Mouse (Mus musculus) liver, embryonic 14.5 days (tissue): ENCODE measurements around the gene Mccc1. TPM values are rescaled to one million over a fixed set of nuclear protein-coding genes. Genes with fewer than 3 reads are reported as not detected.

Experiments used
- ATAC-seq: fragments of 200-750 bp; cut with Nextera tagmentation; 2 replicates; pipeline ENCODE4 v1.8.0; 2017; ENCODE audit warnings: moderate number of reproducible peaks, mild to moderate bottlenecking, moderate library complexity; ENCODE audit not compliant: insufficient read depth
- DNase-seq, 3 experiments: peaks; one replicate each; pipeline ENCODE4 v3.0.0-alpha.2; 2012 to 2013; ENCODE audit warnings: low read depth in 3 of 3, low spot score in 3 of 3
- H3K27ac ChIP-seq: fragments of 300-500 bp; sonication (generic); 2 replicates; pipeline ENCODE4 v1.5.1; 2014; ENCODE audit warnings: moderate library complexity, mild to moderate bottlenecking, control low read depth, inconsistent platforms
- H3K27me3 ChIP-seq: fragments of 300-500 bp; sonication (generic); 2 replicates; pipeline ENCODE4 v1.6.1; 2014; ENCODE audit warnings: mild to moderate bottlenecking, low read length, moderate library complexity; ENCODE audit not compliant: control insufficient read depth, insufficient read depth
- H3K36me3 ChIP-seq: fragments of 300-500 bp; sonication (generic); replicated peaks from 2 replicates; pipeline ENCODE4 v1.6.1; 2014; ENCODE audit warnings: low read depth; ENCODE audit not compliant: control insufficient read depth, insufficient read depth
- H3K4me1 ChIP-seq, 2 experiments: fragments of 200-500 bp in 1 of 2; fragments of 300-500 bp in 1 of 2; sonication (generic) in 1 of 2; replicated peaks; 2 replicates each; pipeline ENCODE4 v1.6.1; 2012 to 2014; ENCODE audit warnings: antibody characterized with exemption in 1 of 2, inconsistent platforms in 1 of 2, low read length in 1 of 2; ENCODE audit not compliant: control insufficient read depth in 2 of 2, insufficient read depth in 2 of 2
- H3K4me2 ChIP-seq: fragments of 300-500 bp; sonication (generic); 2 replicates; pipeline ENCODE4 v1.6.1; 2014; ENCODE audit warnings: low read depth, mild to moderate bottlenecking, control low read depth, moderate library complexity
- H3K4me3 ChIP-seq, 2 experiments: fragments of 200-500 bp in 1 of 2; fragments of 300-500 bp in 1 of 2; sonication (generic) in 1 of 2; 2 replicates each; pipeline ENCODE4 v1.5.1; 2012 to 2014; ENCODE audit warnings: low read depth in 2 of 2, low read length in 2 of 2, mild to moderate bottlenecking in 2 of 2, control low read depth in 1 of 2, inconsistent platforms in 1 of 2, moderate library complexity in 1 of 2; ENCODE audit not compliant: insufficient read depth in 1 of 2
- H3K9ac ChIP-seq: fragments of 300-500 bp; sonication (generic); replicated peaks from 2 replicates; pipeline ENCODE4 v1.6.1; 2014; ENCODE audit warnings: mild to moderate bottlenecking, control low read depth, moderate library complexity
- H3K9me3 ChIP-seq: fragments of 300-500 bp; sonication (generic); 2 replicates; pipeline ENCODE4 v1.6.1; 2016; ENCODE audit warnings: low read length, mixed read lengths; ENCODE audit not compliant: control insufficient read depth
- CTCF ChIP-seq: IDR thresholded peaks from 2 replicates; pipeline ENCODE4 v1.5.1; 2016; ENCODE audit warnings: antibody characterized with exemption, low read depth, control low read depth
- EP300 ChIP-seq: IDR thresholded peaks from 2 replicates; pipeline ENCODE4 v1.6.1; 2016; ENCODE audit warnings: antibody characterized with exemption, low read depth
- WGBS: fragments of 180-500 bp; shearing (Covaris S2); extraction: QIAGEN DNeasy Blood & Tissue Kit; methylation state at CpG from one replicate; pipeline ENCODE4 v1.1.7; 2014; ENCODE audit not compliant: insufficient replicate concordance; 5-methylcytosine and 5-hydroxymethylcytosine counted together
- polyA plus RNA-seq, 2 experiments: library from polyadenylated mRNA; depleted of rRNA in 1 of 2; stranded (reverse) in 1 of 2; unstranded in 1 of 2; fragments of >200 nt; fragmentation: Nextera tagmentation in 1 of 2; extraction: Ambion mirVana in 1 of 2; gene quantifications; 2 replicates each; pipeline versions ENCODE4 v1.2.1 to v1.2.3; 2012 to 2014

Mccc1 gene
- polyA plus RNA-seq, 2 experiments: 7.4 to 10.8 TPM

DNA sequence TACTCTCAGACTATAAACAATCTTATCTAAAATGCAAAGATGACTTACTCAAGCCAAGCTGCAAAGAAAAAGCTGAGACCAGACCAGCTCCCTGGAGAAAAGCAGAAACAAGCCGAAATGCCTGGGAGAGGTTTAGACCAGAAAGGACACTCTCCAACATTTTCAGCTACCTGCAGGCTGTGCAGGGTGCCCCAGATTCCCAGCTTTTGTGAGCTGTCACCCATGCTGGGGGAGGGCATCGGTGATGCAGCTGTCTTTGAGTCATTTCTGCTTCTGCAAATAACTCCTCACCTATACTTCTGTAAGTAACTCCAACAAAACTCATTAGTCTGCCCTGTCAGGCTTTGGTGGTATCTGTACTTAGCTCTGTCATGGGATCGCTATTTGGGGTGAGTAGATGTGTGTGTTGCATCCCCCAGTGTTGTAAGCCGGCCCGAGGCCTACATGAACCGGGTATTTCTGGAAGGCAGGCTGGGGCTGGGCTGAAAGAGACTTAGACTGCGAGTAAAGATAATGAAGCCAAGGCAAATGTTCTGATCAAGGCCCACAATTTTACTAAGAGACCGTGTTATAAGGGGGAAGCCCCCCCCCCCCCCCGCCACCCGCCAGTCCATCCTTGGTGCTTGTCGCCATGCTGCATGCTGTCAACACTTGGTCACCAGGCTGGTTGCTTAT lies 45.4 kb downstream of the Mccc1 start:
- Histone ChIP-seq H3K27ac (no peak overlapping the region), H3K36me3 (no peaks in the 10 kb centered on the region), H3K9ac (no peak overlapping the region), H3K4me2 (no peak overlapping the region), H3K4me1 (no peaks in the 10 kb centered on the region), H3K4me3 (no peak overlapping the region), H3K9me3 (no peaks in the 10 kb centered on the region), H3K27me3 (no peaks in the 10 kb centered on the region)
- WGBS: 71% methylated on average over 11 of the region's 11 CpGs
- ATAC-seq (no peak), DNase-seq (no peak)
- no peak for TF ChIP-seq CTCF
- TF ChIP-seq EP300: no peak

DNA sequence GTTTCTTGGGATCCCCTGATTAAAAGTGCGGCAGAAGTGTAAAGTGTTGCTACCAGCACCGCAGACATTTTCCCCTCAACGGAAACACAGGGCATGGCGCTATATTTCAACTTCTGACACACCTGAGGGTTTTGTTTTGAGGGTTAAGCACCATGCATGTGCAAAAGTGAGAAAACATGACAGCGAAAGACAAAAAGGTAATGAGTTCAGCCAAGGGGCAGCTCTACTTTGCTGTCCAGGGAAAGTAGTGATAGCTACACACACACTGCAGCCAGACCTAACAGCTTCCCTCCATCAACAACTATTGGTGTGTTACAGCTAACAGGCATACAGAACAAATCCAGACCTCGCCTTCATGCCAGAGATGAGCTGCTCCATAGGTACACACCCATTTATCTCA lies 46.7 kb downstream of the Mccc1 start:
- Histone ChIP-seq H3K9ac (no peak overlapping the region), H3K27ac (no peak overlapping the region), H3K4me2 (no peak overlapping the region), H3K4me3 (no peak overlapping the region), H3K36me3 (no peaks in the 10 kb centered on the region), H3K9me3 (no peaks in the 10 kb centered on the region), H3K27me3 (no peaks in the 10 kb centered on the region), H3K4me1 (no peaks in the 10 kb centered on the region)
- ATAC-seq (no peak), DNase-seq (no peak)
- TF ChIP-seq CTCF: no peak
- whole genome bisulfite sequencing: 76% methylated on average over 6 of the region's 6 CpGs

DNA sequence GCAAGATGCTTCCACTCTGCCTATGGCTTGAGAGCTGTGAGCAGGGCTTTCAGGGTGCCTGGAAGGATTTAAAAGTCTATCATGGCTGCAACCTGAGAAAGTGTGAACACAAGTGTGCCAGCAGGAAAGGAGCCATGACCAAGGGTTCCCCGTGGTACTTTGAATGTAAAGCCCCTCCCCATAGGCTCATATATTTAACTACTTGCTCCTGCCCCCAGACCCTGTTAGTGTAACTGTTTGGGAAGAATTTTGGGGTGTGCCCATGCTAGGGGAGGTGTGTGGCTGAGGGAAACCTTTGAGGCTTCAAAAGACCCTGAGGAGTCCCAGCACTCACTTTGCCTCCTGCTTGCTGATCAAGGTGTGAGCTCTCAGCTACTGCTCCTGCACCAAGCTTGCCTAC lies 47.3 kb downstream of the Mccc1 start:
- no peaks in the 10 kb centered on the region for H3K4me1 ChIP-seq
- no peak for ATAC-seq
- H3K4me2 ChIP-seq: no peak overlapping the region
- no peaks in the 10 kb centered on the region for H3K36me3 ChIP-seq
- H3K9me3 ChIP-seq: no peaks in the 10 kb centered on the region
- H3K4me3 ChIP-seq: no peak overlapping the region
- DNase-seq: no peak
- no peak overlapping the region for H3K9ac ChIP-seq
- no peak overlapping the region for H3K27ac ChIP-seq
- no peak for TF ChIP-seq CTCF
- no peak for TF ChIP-seq EP300
- no peaks in the 10 kb centered on the region for H3K27me3 ChIP-seq
- 40% methylated on average over 1 of the region's 1 CpGs for WGBS

DNA sequence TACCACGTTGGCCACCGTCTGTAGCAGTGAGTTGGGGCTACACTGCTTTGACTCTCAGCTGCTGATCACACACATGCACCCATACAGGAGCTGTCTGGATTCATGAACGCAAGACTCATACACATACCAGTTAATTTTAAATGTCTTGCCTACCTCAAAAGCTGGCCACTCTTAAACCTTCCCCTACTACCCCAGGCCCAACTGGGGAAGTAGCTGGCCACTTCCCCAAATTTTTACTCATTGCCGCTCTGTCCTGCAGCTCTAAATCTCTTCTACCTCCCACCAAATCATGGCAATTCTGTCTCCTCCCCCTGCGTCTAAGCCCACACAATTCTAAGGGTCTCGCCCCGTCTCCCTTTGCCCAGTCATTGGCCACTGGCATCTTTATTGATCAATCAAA lies 52.3 kb downstream of the Mccc1 start:
- Histone ChIP-seq H3K4me1 (no peaks in the 10 kb centered on the region), H3K9ac (no peak overlapping the region), H3K27me3 (no peaks in the 10 kb centered on the region), H3K27ac (no peak overlapping the region), H3K9me3 (no peaks in the 10 kb centered on the region), H3K4me3 (no peak overlapping the region), H3K4me2 (no peak overlapping the region), H3K36me3 (no peaks in the 10 kb centered on the region)
- ATAC-seq (no peak), DNase-seq (no peak)
- 57% methylated on average over 7 of the region's 7 CpGs for WGBS
- no peak for TF ChIP-seq EP300
- TF ChIP-seq CTCF: no peak

DNA sequence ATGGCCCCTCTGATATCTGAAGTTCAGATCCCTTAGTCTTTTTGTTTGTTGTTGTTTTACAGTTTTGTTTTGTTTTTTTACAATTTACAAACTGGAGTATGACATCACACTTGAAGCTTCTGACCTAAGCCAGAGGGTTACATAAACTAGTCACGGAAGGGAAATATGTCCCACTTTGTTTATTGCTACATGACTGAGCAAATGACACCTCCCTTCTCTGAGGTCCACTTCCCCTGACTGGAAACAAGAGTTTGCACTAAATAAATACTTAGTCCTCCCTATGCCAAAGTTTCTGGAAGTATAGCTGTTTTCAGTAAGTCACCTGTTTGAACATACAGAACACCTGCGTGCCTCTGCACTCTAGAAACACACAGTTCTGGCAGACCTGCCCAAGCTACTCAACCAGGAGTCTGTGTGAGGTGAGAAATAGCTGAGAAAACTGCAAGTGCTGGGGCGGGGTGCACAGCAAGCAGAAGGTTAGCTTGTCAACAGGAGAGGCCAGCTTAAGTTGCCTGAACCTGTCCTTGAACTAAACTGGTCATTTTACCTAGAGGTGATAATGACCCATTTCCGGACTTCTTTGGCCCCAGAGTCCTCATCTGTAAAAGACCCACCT lies 59.9 kb downstream of the Mccc1 start:
- TF ChIP-seq EP300 (no peak), CTCF (no peak)
- WGBS: 62% methylated on average over 4 of the region's 4 CpGs
- Histone ChIP-seq H3K9ac (no peak overlapping the region), H3K4me2 (no peak overlapping the region), H3K9me3 (no peaks in the 10 kb centered on the region), H3K36me3 (no peaks in the 10 kb centered on the region; the same call in none of the 2 replicates), H3K4me1 (no peaks in the 10 kb centered on the region), H3K27ac (no peak overlapping the region), H3K4me3 (no peak overlapping the region), H3K27me3 (no peaks in the 10 kb centered on the region)
- ATAC-seq (no peak), DNase-seq (no peak)
